Mouse (Mus musculus): ENCODE results near the gene Slc16a2. TPM values are rescaled to one million over a fixed set of nuclear protein-coding genes. Genes with fewer than 3 reads are reported as not detected.

The Slc16a2 gene
- polyA plus RNA-seq, 1 experiment = 32.6 TPM

- 61% methylated on average over 1 of the region's 1 CpGs for WGBS
- H3K4me1 ChIP-seq (ENCODE audit: control insufficient read depth, insufficient read depth, low read length) = peaks cover 4% of the 10 kb centered on the region
- no peak overlapping the region for H3K4me3 ChIP-seq (replicated peaks; ENCODE audit: extremely low read depth, low read depth, low read length)
- DNase-seq = no peak
- no peak for TF ChIP-seq POLR2A (IDR thresholded peaks at IDR 0.05; ENCODE audit: borderline replicate concordance, extremely low read depth, low read depth, low read length)
- no peak for TF ChIP-seq CTCF (IDR thresholded peaks at IDR 0.05; ENCODE audit: insufficient read depth, low read length)
Observed at GRCm38 (mm10) chrX:103812690-103813089, 9.1 kb downstream of the Slc16a2 start.

- TF ChIP-seq POLR2A (IDR thresholded peaks at IDR 0.05; ENCODE audit: borderline replicate concordance, extremely low read depth, low read depth, low read length) (no peak), CTCF (IDR thresholded peaks at IDR 0.05; ENCODE audit: insufficient read depth, low read length) (no peak)
- 75% methylated on average over 1 of the region's 1 CpGs for WGBS
Observed at GRCm38 (mm10) chrX:103810483-103810882, 11.3 kb downstream of the Slc16a2 start.

GRCm38 (mm10) chrX:103806373-103806772 is 15.4 kb downstream of the Slc16a2 start:
- 67% methylated on average over 4 of the region's 4 CpGs for WGBS
- DNase-seq = no peak
- H3K4me1 ChIP-seq (ENCODE audit: control insufficient read depth, insufficient read depth, low read length) = no peaks in the 10 kb centered on the region
- H3K4me3 ChIP-seq (replicated peaks; ENCODE audit: extremely low read depth, low read depth, low read length) = no peak overlapping the region
- TF ChIP-seq CTCF (IDR thresholded peaks at IDR 0.05; ENCODE audit: insufficient read depth, low read length) = no peak
- TF ChIP-seq POLR2A (IDR thresholded peaks at IDR 0.05; ENCODE audit: borderline replicate concordance, extremely low read depth, low read depth, low read length) = no peak

More at GRCm38 (mm10) chrX:103810483-103810882, 11.3 kb downstream of the Slc16a2 start:
- H3K4me1 ChIP-seq (ENCODE audit: control insufficient read depth, insufficient read depth, low read length) = peaks cover 4% of the 10 kb centered on the region
- no peak for DNase-seq
- no peak overlapping the region for H3K4me3 ChIP-seq (replicated peaks; ENCODE audit: extremely low read depth, low read depth, low read length)

GRCm38 (mm10) chrX:103796961-103797360 is 24.8 kb downstream of the Slc16a2 start:
- WGBS = 93% methylated on average over 1 of the region's 1 CpGs

GRCm38 (mm10) chrX:103795506-103795905 is 26.3 kb downstream of the Slc16a2 start:
- no peak for DNase-seq
- WGBS = 87% methylated on average over 5 of the region's 5 CpGs
- Histone ChIP-seq H3K4me3 (replicated peaks; ENCODE audit: extremely low read depth, low read depth, low read length) (no peak overlapping the region), H3K4me1 (ENCODE audit: control insufficient read depth, insufficient read depth, low read length) (no peaks in the 10 kb centered on the region)
- TF ChIP-seq CTCF (IDR thresholded peaks at IDR 0.05; ENCODE audit: insufficient read depth, low read length) (no peak), POLR2A (IDR thresholded peaks at IDR 0.05; ENCODE audit: borderline replicate concordance, extremely low read depth, low read depth, low read length) (no peak)

More at GRCm38 (mm10) chrX:103796961-103797360, 24.8 kb downstream of the Slc16a2 start:
- H3K4me3 ChIP-seq (replicated peaks; ENCODE audit: extremely low read depth, low read depth, low read length) = no peak overlapping the region
- TF ChIP-seq CTCF (IDR thresholded peaks at IDR 0.05; ENCODE audit: insufficient read depth, low read length) (no peak), POLR2A (IDR thresholded peaks at IDR 0.05; ENCODE audit: borderline replicate concordance, extremely low read depth, low read depth, low read length) (no peak)
- DNase-seq = no peak
- no peaks in the 10 kb centered on the region for H3K4me1 ChIP-seq (ENCODE audit: control insufficient read depth, insufficient read depth, low read length)

GRCm38 (mm10) chrX:103791329-103791728 is 30.5 kb downstream of the Slc16a2 start:
- no peak for DNase-seq
- WGBS = 67% methylated on average over 2 of the region's 2 CpGs
- H3K4me3 ChIP-seq (replicated peaks; ENCODE audit: extremely low read depth, low read depth, low read length) = no peak overlapping the region
- no peak for TF ChIP-seq POLR2A (IDR thresholded peaks at IDR 0.05; ENCODE audit: borderline replicate concordance, extremely low read depth, low read depth, low read length)
- no peak for TF ChIP-seq CTCF (IDR thresholded peaks at IDR 0.05; ENCODE audit: insufficient read depth, low read length)
- H3K4me1 ChIP-seq (ENCODE audit: control insufficient read depth, insufficient read depth, low read length) = no peaks in the 10 kb centered on the region

GRCm38 (mm10) chrX:103785681-103786080 is 36.1 kb downstream of the Slc16a2 start:
- TF ChIP-seq POLR2A (IDR thresholded peaks at IDR 0.05; ENCODE audit: borderline replicate concordance, extremely low read depth, low read depth, low read length) (no peak), CTCF (IDR thresholded peaks at IDR 0.05; ENCODE audit: insufficient read depth, low read length) (no peak)
- DNase-seq = no peak
- 46% methylated on average over 2 of the region's 2 CpGs for WGBS
- Histone ChIP-seq H3K4me1 (ENCODE audit: control insufficient read depth, insufficient read depth, low read length) (no peaks in the 10 kb centered on the region), H3K4me3 (replicated peaks; ENCODE audit: extremely low read depth, low read depth, low read length) (no peak overlapping the region)

- H3K4me3 ChIP-seq (replicated peaks; ENCODE audit: extremely low read depth, low read depth, low read length) = no peak overlapping the region
- TF ChIP-seq CTCF (IDR thresholded peaks at IDR 0.05; ENCODE audit: insufficient read depth, low read length) = no peak
- TF ChIP-seq POLR2A (IDR thresholded peaks at IDR 0.05; ENCODE audit: borderline replicate concordance, extremely low read depth, low read depth, low read length) = no peak
- no peak for DNase-seq
- no peaks in the 10 kb centered on the region for H3K4me1 ChIP-seq (ENCODE audit: control insufficient read depth, insufficient read depth, low read length)
Observed at GRCm38 (mm10) chrX:103776412-103776811, 45.4 kb downstream of the Slc16a2 start.

- 87% methylated on average over 1 of the region's 1 CpGs for WGBS
- no peak for DNase-seq
- H3K4me1 ChIP-seq (ENCODE audit: control insufficient read depth, insufficient read depth, low read length) = peaks cover 2% of the 10 kb centered on the region; the same call in 1 of the 2 replicates
- no peak overlapping the region for H3K4me3 ChIP-seq (replicated peaks; ENCODE audit: extremely low read depth, low read depth, low read length)
- no peak for TF ChIP-seq CTCF (IDR thresholded peaks at IDR 0.05; ENCODE audit: insufficient read depth, low read length)
- TF ChIP-seq POLR2A (IDR thresholded peaks at IDR 0.05; ENCODE audit: borderline replicate concordance, extremely low read depth, low read depth, low read length) = no peak
Observed at GRCm38 (mm10) chrX:103746197-103746596, 75.6 kb downstream of the Slc16a2 start.

DNA sequence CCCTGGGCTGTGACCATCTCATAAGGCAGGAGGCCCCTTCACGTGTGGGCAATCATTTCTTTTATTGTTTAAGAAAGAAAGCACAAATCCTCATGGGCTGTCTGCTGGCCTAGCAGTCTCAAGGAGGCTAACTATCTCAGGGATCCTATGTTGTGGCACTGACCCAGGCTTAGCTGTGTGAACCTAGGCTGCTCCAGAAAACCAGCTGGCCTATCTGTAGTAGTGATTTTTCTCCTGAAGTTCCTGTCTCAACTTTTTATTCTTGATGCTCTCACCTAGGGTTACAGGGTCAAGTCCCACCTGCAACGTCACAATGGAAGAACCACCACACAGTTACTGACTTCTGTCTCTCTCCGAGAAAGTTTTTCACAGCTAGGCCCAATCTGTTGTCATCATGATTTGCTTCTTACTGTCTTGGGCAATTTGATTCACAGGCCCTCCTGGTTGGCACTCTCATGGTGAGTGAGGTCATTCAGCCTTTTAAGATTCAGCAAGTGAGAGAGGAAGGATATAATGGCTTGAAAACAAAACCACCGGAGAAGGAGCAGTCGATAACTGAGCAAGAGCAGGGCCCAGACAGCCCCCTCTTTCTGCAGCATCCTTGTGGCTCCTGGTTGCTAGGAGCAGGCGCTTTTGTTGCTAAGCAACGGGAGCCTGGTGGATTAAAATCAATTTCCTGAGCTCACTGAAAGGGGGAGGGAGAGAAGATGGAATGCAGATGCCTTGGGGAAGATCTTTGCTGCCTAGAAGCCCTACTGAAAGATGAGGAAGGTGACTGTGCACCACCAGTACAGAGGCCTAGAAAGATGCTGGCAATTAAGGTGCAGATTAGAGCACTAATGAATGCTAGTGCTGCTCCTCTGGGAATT is 77.4 kb downstream of the Slc16a2 start:
- TF ChIP-seq POLR2A (IDR thresholded peaks at IDR 0.05; ENCODE audit: borderline replicate concordance, extremely low read depth, low read depth, low read length) = no peak
- Histone ChIP-seq H3K4me1 (ENCODE audit: control insufficient read depth, insufficient read depth, low read length) (peaks cover 2% of the 10 kb centered on the region; the same call in 1 of the 2 replicates), H3K4me3 (replicated peaks; ENCODE audit: extremely low read depth, low read depth, low read length) (no peak overlapping the region)
- WGBS = 70% methylated on average over 7 of the region's 7 CpGs
- DNase-seq = no peak
